Mouse (Mus musculus): Measurements from ENCODE around the gene Fancd2os. TPM values are rescaled to one million over a fixed set of nuclear protein-coding genes. Genes with fewer than 3 reads are reported as not detected.

The Fancd2os gene
- polyA plus RNA-seq, 1 experiment from 2014 or later, result not detected

GRCm38 (mm10) chr6:113614152-113614551 is 13.6 kb upstream of the Fancd2os start:
- Histone ChIP-seq H3K9ac (ENCODE audit: low read length) (no peak overlapping the region), H3K4me1 (ENCODE audit: control insufficient read depth, insufficient read depth, low read length) (no peaks in the 10 kb centered on the region), H3K4me2 (ENCODE audit: low read length) (no peak overlapping the region), H3K4me3 (ENCODE audit: low read depth, low read length) (no peak overlapping the region), H3K9me3 (replicated peaks; ENCODE audit: control insufficient read depth, low read length) (no peaks in the 10 kb centered on the region), H3K27ac (ENCODE audit: low read depth, low read length) (no peak overlapping the region), H3K36me3 (ENCODE audit: control insufficient read depth, insufficient read depth, low read length) (peaks cover 59% of the 10 kb centered on the region), H3K27me3 (replicated peaks; ENCODE audit: control insufficient read depth, insufficient read depth, low read length) (no peaks in the 10 kb centered on the region)
- DNase-seq (ENCODE audit: low spot score) (no peak), ATAC-seq (no peak)
- 98% methylated on average over 7 of the region's 7 CpGs for WGBS

GRCm38 (mm10) chr6:113612258-113612969 is 11.9 kb upstream of the Fancd2os start:
- no peak for ATAC-seq

GRCm38 (mm10) chr6:113609293-113609692 is 8.8 kb upstream of the Fancd2os start:
- H3K27me3 ChIP-seq (replicated peaks; ENCODE audit: control insufficient read depth, insufficient read depth, low read length), result no peaks in the 10 kb centered on the region
- H3K36me3 ChIP-seq (ENCODE audit: control insufficient read depth, insufficient read depth, low read length), result peaks cover 23% of the 10 kb centered on the region
- ATAC-seq (no peak), DNase-seq (ENCODE audit: low spot score) (no peak)
- no peak overlapping the region for H3K4me3 ChIP-seq (ENCODE audit: low read depth, low read length)
- no peak overlapping the region for H3K4me2 ChIP-seq (ENCODE audit: low read length)
- no peak overlapping the region for H3K9ac ChIP-seq (ENCODE audit: low read length)
- H3K9me3 ChIP-seq (replicated peaks; ENCODE audit: control insufficient read depth, low read length), result no peaks in the 10 kb centered on the region
- H3K4me1 ChIP-seq (ENCODE audit: control insufficient read depth, insufficient read depth, low read length), result peaks cover 9% of the 10 kb centered on the region
- H3K27ac ChIP-seq (ENCODE audit: low read depth, low read length), result no peak overlapping the region
- 94% methylated on average over 7 of the region's 7 CpGs for WGBS

More at GRCm38 (mm10) chr6:113612258-113612969, 11.9 kb upstream of the Fancd2os start:
- Histone ChIP-seq H3K9ac (ENCODE audit: low read length) (no peak overlapping the region), H3K27ac (ENCODE audit: low read depth, low read length) (no peak overlapping the region), H3K9me3 (replicated peaks; ENCODE audit: control insufficient read depth, low read length) (no peaks in the 10 kb centered on the region), H3K27me3 (replicated peaks; ENCODE audit: control insufficient read depth, insufficient read depth, low read length) (no peaks in the 10 kb centered on the region), H3K4me3 (ENCODE audit: low read depth, low read length) (no peak overlapping the region), H3K36me3 (ENCODE audit: control insufficient read depth, insufficient read depth, low read length) (peaks cover 55% of the 10 kb centered on the region), H3K4me1 (ENCODE audit: control insufficient read depth, insufficient read depth, low read length) (no peaks in the 10 kb centered on the region), H3K4me2 (ENCODE audit: low read length) (no peak overlapping the region)
- WGBS, result 97% methylated on average over 8 of the region's 8 CpGs
- no peak for DNase-seq (ENCODE audit: low spot score)

- Histone ChIP-seq H3K9me3 (replicated peaks; ENCODE audit: control insufficient read depth, low read length) (no peaks in the 10 kb centered on the region), H3K27ac (ENCODE audit: low read depth, low read length) (no peak overlapping the region), H3K9ac (ENCODE audit: low read length) (no peak overlapping the region), H3K36me3 (ENCODE audit: control insufficient read depth, insufficient read depth, low read length) (peaks cover 19% of the 10 kb centered on the region; the same call in 1 of the 2 replicates), H3K4me1 (ENCODE audit: control insufficient read depth, insufficient read depth, low read length) (peaks cover 9% of the 10 kb centered on the region), H3K27me3 (replicated peaks; ENCODE audit: control insufficient read depth, insufficient read depth, low read length) (no peaks in the 10 kb centered on the region), H3K4me3 (ENCODE audit: low read depth, low read length) (no peak overlapping the region), H3K4me2 (ENCODE audit: low read length) (no peak overlapping the region)
- ATAC-seq (no peak), DNase-seq (ENCODE audit: low spot score) (no peak)
- 88% methylated on average over 6 of the region's 6 CpGs for WGBS
Measured at GRCm38 (mm10) chr6:113608871-113609270, 8.4 kb upstream of the Fancd2os start.

- H3K9ac ChIP-seq (ENCODE audit: low read length), result peak overlapping the region; percentile 85
- ATAC-seq, result no peak
- DNase-seq (ENCODE audit: low spot score), result peak; percentile 4
- H3K9me3 ChIP-seq (replicated peaks; ENCODE audit: control insufficient read depth, low read length), result no peaks in the 10 kb centered on the region
- peaks cover 9% of the 10 kb centered on the region for H3K4me1 ChIP-seq (ENCODE audit: control insufficient read depth, insufficient read depth, low read length)
- peak overlapping the region; percentile 82 for H3K4me3 ChIP-seq (ENCODE audit: low read depth, low read length)
- H3K4me2 ChIP-seq (ENCODE audit: low read length), result peak overlapping the region; percentile 80
- peaks cover 5% of the 10 kb centered on the region; the same call in 1 of the 2 replicates for H3K36me3 ChIP-seq (ENCODE audit: control insufficient read depth, insufficient read depth, low read length)
- WGBS, result 3% methylated on average over 10 of the region's 10 CpGs
- peak overlapping the region; percentile 70; the same call in 1 of the 2 replicates for H3K27ac ChIP-seq (ENCODE audit: low read depth, low read length)
- no peaks in the 10 kb centered on the region for H3K27me3 ChIP-seq (replicated peaks; ENCODE audit: control insufficient read depth, insufficient read depth, low read length)
Measured at GRCm38 (mm10) chr6:113605224-113605545, 4.7 kb upstream of the Fancd2os start.

GRCm38 (mm10) chr6:113604432-113605223 is 4.1 kb upstream of the Fancd2os start, which contains the start of gene Brk1:
Gene Brk1, plus strand, starts transcription at chr6:113604772.
- Histone ChIP-seq H3K27ac (ENCODE audit: low read depth, low read length) (peak within 1 kb of the TSS; percentile 70), H3K36me3 (ENCODE audit: control insufficient read depth, insufficient read depth, low read length) (peaks cover 5% of the 10 kb centered on the region; the same call in 1 of the 2 replicates), H3K4me1 (ENCODE audit: control insufficient read depth, insufficient read depth, low read length) (peaks cover 9% of the 10 kb centered on the region), H3K9me3 (replicated peaks; ENCODE audit: control insufficient read depth, low read length) (no peaks in the 10 kb centered on the region), H3K4me2 (ENCODE audit: low read length) (peak within 1 kb of the TSS; percentile 80), H3K27me3 (replicated peaks; ENCODE audit: control insufficient read depth, insufficient read depth, low read length) (no peaks in the 10 kb centered on the region), H3K9ac (ENCODE audit: low read length) (peak within 1 kb of the TSS; percentile 85), H3K4me3 (ENCODE audit: low read depth, low read length) (peak within 1 kb of the TSS; percentile 82)
- ATAC-seq, result peak; percentile 95
- under 1% methylated on average over 64 of the region's 65 CpGs for WGBS
- peak; percentile 93 for DNase-seq (ENCODE audit: low spot score)

- ATAC-seq (no peak), DNase-seq (ENCODE audit: low spot score) (no peak)
- peaks cover 9% of the 10 kb centered on the region for H3K4me1 ChIP-seq (ENCODE audit: control insufficient read depth, insufficient read depth, low read length)
- peaks cover 5% of the 10 kb centered on the region; the same call in 1 of the 2 replicates for H3K36me3 ChIP-seq (ENCODE audit: control insufficient read depth, insufficient read depth, low read length)
- peak overlapping the region; percentile 82 for H3K4me3 ChIP-seq (ENCODE audit: low read depth, low read length)
- 54% methylated on average over 12 of the region's 12 CpGs for WGBS
- H3K9ac ChIP-seq (ENCODE audit: low read length), result peak overlapping the region; percentile 85; the same call in 1 of the 2 replicates
- H3K9me3 ChIP-seq (replicated peaks; ENCODE audit: control insufficient read depth, low read length), result no peaks in the 10 kb centered on the region
- no peak overlapping the region for H3K27ac ChIP-seq (ENCODE audit: low read depth, low read length)
- peak overlapping the region; percentile 51 for H3K4me2 ChIP-seq (ENCODE audit: low read length)
- H3K27me3 ChIP-seq (replicated peaks; ENCODE audit: control insufficient read depth, insufficient read depth, low read length), result no peaks in the 10 kb centered on the region
Measured at GRCm38 (mm10) chr6:113603993-113604392, 3.5 kb upstream of the Fancd2os start.

GRCm38 (mm10) chr6:113602821-113603220 is 2.3 kb upstream of the Fancd2os start:
- no peaks in the 10 kb centered on the region for H3K9me3 ChIP-seq (replicated peaks; ENCODE audit: control insufficient read depth, low read length)
- no peak overlapping the region for H3K27ac ChIP-seq (ENCODE audit: low read depth, low read length)
- 93% methylated on average over 6 of the region's 6 CpGs for WGBS

GRCm38 (mm10) chr6:113599833-113600232 is 682 bp downstream of the Fancd2os start:
- Histone ChIP-seq H3K4me3 (ENCODE audit: low read depth, low read length) (no peak overlapping the region), H3K27ac (ENCODE audit: low read depth, low read length) (no peak overlapping the region), H3K4me1 (ENCODE audit: control insufficient read depth, insufficient read depth, low read length) (no peaks in the 10 kb centered on the region), H3K4me2 (ENCODE audit: low read length) (no peak overlapping the region), H3K27me3 (replicated peaks; ENCODE audit: control insufficient read depth, insufficient read depth, low read length) (no peaks in the 10 kb centered on the region), H3K9ac (ENCODE audit: low read length) (no peak overlapping the region), H3K9me3 (replicated peaks; ENCODE audit: control insufficient read depth, low read length) (no peaks in the 10 kb centered on the region), H3K36me3 (ENCODE audit: control insufficient read depth, insufficient read depth, low read length) (no peaks in the 10 kb centered on the region)
- DNase-seq (ENCODE audit: low spot score) (no peak), ATAC-seq (no peak)
- 73% methylated on average over 5 of the region's 5 CpGs for WGBS

More at GRCm38 (mm10) chr6:113602821-113603220, 2.3 kb upstream of the Fancd2os start:
- H3K36me3 ChIP-seq (ENCODE audit: control insufficient read depth, insufficient read depth, low read length), result no peaks in the 10 kb centered on the region
- no peak for ATAC-seq
- H3K4me2 ChIP-seq (ENCODE audit: low read length), result no peak overlapping the region
- no peak for DNase-seq (ENCODE audit: low spot score)
- H3K9ac ChIP-seq (ENCODE audit: low read length), result no peak overlapping the region
- no peak overlapping the region for H3K4me3 ChIP-seq (ENCODE audit: low read depth, low read length)
- no peaks in the 10 kb centered on the region for H3K27me3 ChIP-seq (replicated peaks; ENCODE audit: control insufficient read depth, insufficient read depth, low read length)
- peaks cover 9% of the 10 kb centered on the region for H3K4me1 ChIP-seq (ENCODE audit: control insufficient read depth, insufficient read depth, low read length)
